Mouse (Mus musculus): ENCODE results near the gene Gm15130. TPM values are rescaled to one million over a fixed set of nuclear protein-coding genes. Genes with fewer than 3 reads are reported as not detected.

Gm15130 gene
- not detected for polyA plus RNA-seq (2017; shearing (Covaris generic))

DNA sequence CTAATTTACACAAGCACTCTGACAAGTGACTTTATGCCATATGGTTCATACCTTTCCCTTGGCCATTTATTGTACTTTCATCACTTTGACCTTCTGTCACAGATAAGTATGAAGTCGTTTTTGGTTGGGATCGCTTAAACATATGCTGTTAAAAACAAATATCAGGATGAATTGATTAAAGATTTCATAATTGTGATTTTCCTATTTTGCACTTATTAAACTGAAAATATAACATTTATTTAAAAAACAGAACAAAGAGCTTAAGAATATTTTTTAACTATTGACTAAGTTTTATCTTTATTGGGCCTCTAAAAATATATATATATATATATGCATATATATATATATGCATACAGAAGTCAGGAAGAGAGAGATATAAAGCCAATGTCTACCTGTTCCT, at the start of gene Gm15130:
Gm15130 (minus strand) TSS at position 101 of the 400 bp plus-strand sequence.

DNA sequence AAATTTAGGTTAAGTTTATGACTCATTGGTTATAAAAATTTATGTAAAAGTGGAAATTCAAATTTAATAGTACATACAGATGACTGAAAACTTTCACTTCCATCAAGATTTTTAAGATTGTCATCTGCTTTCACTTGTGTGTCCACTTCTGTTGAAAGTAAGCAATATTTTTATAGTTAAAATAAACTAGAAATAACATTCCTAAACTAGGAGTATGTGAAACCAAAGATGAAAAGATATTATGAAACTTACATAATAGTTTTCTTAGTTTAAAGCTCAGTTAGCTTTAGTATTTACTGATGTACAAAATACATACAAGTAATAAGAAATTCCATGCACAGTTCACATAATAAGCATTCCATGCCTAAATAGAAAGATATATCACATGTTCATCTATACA, 46.9 kb downstream of the Gm15130 start, which contains the start of gene Gm13941:
Gm13941 (minus strand) TSS at position 101 of the 400 bp plus-strand sequence.

Other genes starting within 250 kb of the Gm15130 start
- gene Ano3, start 202.0 kb downstream of the Gm15130 start, polyA plus RNA-seq (2017; shearing (Covaris generic)): 0.05 TPM
- gene Gm13941, start 47.0 kb downstream of the Gm15130 start, polyA plus RNA-seq (2017; shearing (Covaris generic)): not detected
- not detected for gene 4930430A15Rik, start 76.7 kb upstream of the Gm15130 start, polyA plus RNA-seq (2017; shearing (Covaris generic))
- not detected for gene Olfr1275, start 82.3 kb upstream of the Gm15130 start, polyA plus RNA-seq (2017; shearing (Covaris generic))
- gene Olfr1276, start 101.6 kb upstream of the Gm15130 start, polyA plus RNA-seq (2017; shearing (Covaris generic)): not detected
- 0.12 TPM for gene Olfr1277, start 121.2 kb upstream of the Gm15130 start, polyA plus RNA-seq (2017; shearing (Covaris generic))
- gene Olfr1278, start 137.2 kb upstream of the Gm15130 start, polyA plus RNA-seq (2017; shearing (Covaris generic)): not detected
- not detected for gene Olfr1279, start 147.7 kb upstream of the Gm15130 start, polyA plus RNA-seq (2017; shearing (Covaris generic))
- not detected for gene Olfr1280, start 161.1 kb upstream of the Gm15130 start, polyA plus RNA-seq (2017; shearing (Covaris generic))
- gene Olfr1281, start 173.6 kb upstream of the Gm15130 start, polyA plus RNA-seq (2017; shearing (Covaris generic)): not detected
- gene Olfr1282, start 183.1 kb upstream of the Gm15130 start, polyA plus RNA-seq (2017; shearing (Covaris generic)): not detected
- gene Olfr1283, start 213.9 kb upstream of the Gm15130 start, polyA plus RNA-seq (2017; shearing (Covaris generic)): not detected
- 0.34 TPM for gene Olfr1284, start 222.6 kb upstream of the Gm15130 start, polyA plus RNA-seq (2017; shearing (Covaris generic))

Data from effector memory CD4-positive, alpha-beta T cell, adult 5 months (primary cell).